Mouse (Mus musculus): ENCODE measurements around the gene Opn1mw. TPM values are rescaled to one million over a fixed set of nuclear protein-coding genes. Genes with fewer than 3 reads are reported as not detected.

Opn1mw gene
- polyA plus RNA-seq, 1 experiment from 2014 or later = not detected

DNA sequence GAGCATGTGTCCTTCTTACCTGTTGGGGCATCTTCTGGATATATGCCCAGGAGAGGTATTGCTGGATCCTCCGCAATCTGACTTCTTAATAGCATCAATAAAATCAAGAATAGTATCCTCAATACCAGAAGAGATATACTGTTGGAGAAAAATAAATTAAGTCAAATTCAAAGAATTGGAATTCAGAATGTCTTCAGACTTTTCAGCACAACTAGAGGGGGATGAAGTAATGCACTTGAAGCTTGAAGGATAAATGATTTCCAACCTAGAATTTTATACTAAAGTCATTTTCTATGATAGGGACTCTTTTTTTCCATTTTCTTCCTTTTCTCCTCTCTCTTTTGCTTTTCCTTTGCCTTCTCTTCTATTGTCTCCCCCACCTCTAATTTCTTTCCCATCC, 40.5 kb downstream of the Opn1mw start, which contains the start of gene Tex28:
TSS of gene Tex28 (minus strand) at position 101 of the 400 bp plus-strand sequence.
- Histone ChIP-seq H3K27me3 (ENCODE audit: insufficient read depth, poor library complexity, severe bottlenecking) (no peaks in the 10 kb centered on the region), H3K9me3 (no peaks in the 10 kb centered on the region), H3K36me3 (no peaks in the 10 kb centered on the region), H3K4me1 (replicated peaks) (no peaks in the 10 kb centered on the region), H3K27ac (no peak within 1 kb of the TSS), H3K4me3 (no peak within 1 kb of the TSS)
- WGBS = 92% methylated on average over 1 of the region's 1 CpGs
- no peak for DNase-seq (ENCODE audit: low spot score)

DNA sequence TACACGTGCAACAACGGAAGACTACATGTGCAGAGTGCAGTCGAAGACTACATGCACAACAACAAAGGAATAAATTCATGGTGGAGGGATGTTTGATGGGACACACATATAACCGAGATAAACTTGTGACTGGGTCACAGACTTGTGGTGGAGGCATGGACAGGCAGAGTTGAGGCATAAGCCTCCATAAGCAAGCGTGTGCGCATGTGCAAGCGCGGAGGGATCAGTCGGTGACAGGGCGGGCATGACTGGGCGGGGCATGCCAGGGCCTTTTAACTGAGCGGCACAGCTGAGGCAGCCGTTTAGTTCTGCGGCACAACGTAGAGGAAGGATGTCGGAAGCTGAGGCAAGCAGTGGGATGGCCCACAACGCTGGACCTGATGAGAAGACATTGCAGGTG, 49.7 kb downstream of the Opn1mw start, which contains the start of gene Tktl1:
TSS of gene Tktl1 (plus strand) at position 301 of the 400 bp plus-strand sequence.
- H3K4me3 ChIP-seq = no peak within 1 kb of the TSS
- H3K27ac ChIP-seq = no peak within 1 kb of the TSS
- no peaks in the 10 kb centered on the region for H3K4me1 ChIP-seq (replicated peaks)
- H3K27me3 ChIP-seq (ENCODE audit: insufficient read depth, poor library complexity, severe bottlenecking) = no peaks in the 10 kb centered on the region
- no peaks in the 10 kb centered on the region for H3K36me3 ChIP-seq
- DNase-seq (ENCODE audit: low spot score) = no peak
- WGBS = 89% methylated on average over 17 of the region's 17 CpGs
- 0 out of 2 replicates have a peak, but pooled peaks cover 3% of the 10 kb centered on the region for H3K9me3 ChIP-seq

Other genes starting within 250 kb of the Opn1mw start
- 0.16 TPM in 1 of 2 replicates, not detected in the other for gene Avpr2, start 235.4 kb upstream of the Opn1mw start, polyA plus RNA-seq (2016; fragmentation: Nextera tagmentation; extraction: Ambion mirVana)
- gene L1cam, start 231.4 kb upstream of the Opn1mw start, polyA plus RNA-seq (2016; fragmentation: Nextera tagmentation; extraction: Ambion mirVana) = 13.4 and 26.1 TPM in 2 replicates
- gene Arhgap4, start 205.6 kb upstream of the Opn1mw start, polyA plus RNA-seq (2016; fragmentation: Nextera tagmentation; extraction: Ambion mirVana) = 2.2 TPM in 2 replicates
- gene Naa10, start 205.5 kb upstream of the Opn1mw start, polyA plus RNA-seq (2016; fragmentation: Nextera tagmentation; extraction: Ambion mirVana) = 148 and 159 TPM in 2 replicates
- gene Renbp, start 196.6 kb upstream of the Opn1mw start, polyA plus RNA-seq (2016; fragmentation: Nextera tagmentation; extraction: Ambion mirVana) = 20.6 and 25.8 TPM in 2 replicates
- 77.2 and 77.7 TPM in 2 replicates for gene Hcfc1, start 161.1 kb upstream of the Opn1mw start, polyA plus RNA-seq (2016; fragmentation: Nextera tagmentation; extraction: Ambion mirVana)
- 53.3 and 60.6 TPM in 2 replicates for gene Irak1, start 103.5 kb upstream of the Opn1mw start, polyA plus RNA-seq (2016; fragmentation: Nextera tagmentation; extraction: Ambion mirVana)
- gene Mecp2, start 7.9 kb downstream of the Opn1mw start, polyA plus RNA-seq (2016; fragmentation: Nextera tagmentation; extraction: Ambion mirVana) = 15.3 and 15.4 TPM in 2 replicates
- not detected in 2 replicates for gene Tex28, start 40.4 kb downstream of the Opn1mw start, polyA plus RNA-seq (2016; fragmentation: Nextera tagmentation; extraction: Ambion mirVana)
- not detected in 2 replicates for gene Tktl1, start 49.8 kb downstream of the Opn1mw start, polyA plus RNA-seq (2016; fragmentation: Nextera tagmentation; extraction: Ambion mirVana)
- 215 and 271 TPM in 2 replicates for gene Flna, start 122.4 kb downstream of the Opn1mw start, polyA plus RNA-seq (2016; fragmentation: Nextera tagmentation; extraction: Ambion mirVana)
- gene Emd, start 127.2 kb downstream of the Opn1mw start, polyA plus RNA-seq (2016; fragmentation: Nextera tagmentation; extraction: Ambion mirVana) = 23.5 and 24.4 TPM in 2 replicates
- gene Rpl10, start 143.3 kb downstream of the Opn1mw start, polyA plus RNA-seq (2016; fragmentation: Nextera tagmentation; extraction: Ambion mirVana) = 697 and 756 TPM in 2 replicates
- 70.6 and 76.1 TPM in 2 replicates for gene Taz, start 154.4 kb downstream of the Opn1mw start, polyA plus RNA-seq (2016; fragmentation: Nextera tagmentation; extraction: Ambion mirVana)
- gene Dnase1l1, start 154.9 kb downstream of the Opn1mw start, polyA plus RNA-seq (2016; fragmentation: Nextera tagmentation; extraction: Ambion mirVana) = 3.6 and 5.2 TPM in 2 replicates
- gene Atp6ap1, start 169.6 kb downstream of the Opn1mw start, polyA plus RNA-seq (2016; fragmentation: Nextera tagmentation; extraction: Ambion mirVana) = 103 and 112 TPM in 2 replicates
- gene Gdi1, start 177.5 kb downstream of the Opn1mw start, polyA plus RNA-seq (2016; fragmentation: Nextera tagmentation; extraction: Ambion mirVana) = 331 and 436 TPM in 2 replicates
- 66.4 and 67.8 TPM in 2 replicates for gene Fam50a, start 185.6 kb downstream of the Opn1mw start, polyA plus RNA-seq (2016; fragmentation: Nextera tagmentation; extraction: Ambion mirVana)
- gene Plxna3, start 201.6 kb downstream of the Opn1mw start, polyA plus RNA-seq (2016; fragmentation: Nextera tagmentation; extraction: Ambion mirVana) = 21.2 and 26.6 TPM in 2 replicates
- 113 and 120 TPM in 2 replicates for gene Lage3, start 226.2 kb downstream of the Opn1mw start, polyA plus RNA-seq (2016; fragmentation: Nextera tagmentation; extraction: Ambion mirVana)
- 66.2 and 68.1 TPM in 2 replicates for gene Ubl4a, start 245.8 kb downstream of the Opn1mw start, polyA plus RNA-seq (2016; fragmentation: Nextera tagmentation; extraction: Ambion mirVana)
- gene Slc10a3, start 245.9 kb downstream of the Opn1mw start, polyA plus RNA-seq (2016; fragmentation: Nextera tagmentation; extraction: Ambion mirVana) = 9.3 and 10.8 TPM in 2 replicates

Measured in hindbrain, embryonic 10.5 days (tissue).